Mouse (Mus musculus) heart, embryonic 11.5 days (tissue): ENCODE results near the gene T. TPM values are rescaled to one million over a fixed set of nuclear protein-coding genes. Genes with fewer than 3 reads are reported as not detected.

Experiments used
- ATAC-seq: fragments of 200-750 bp; cut with Nextera tagmentation; replicated peaks from 2 replicates; pipeline ENCODE4 v1.8.0; 2017; ENCODE audit warnings: moderate library complexity; ENCODE audit not compliant: insufficient number of reproducible peaks, low FRiP score, low TSS enrichment
- H3K27ac ChIP-seq: fragments of 300-500 bp; sonication (generic); 2 replicates; pipeline ENCODE4 v1.5.1; 2014; ENCODE audit warnings: mild to moderate bottlenecking, low read depth, low read length
- H3K27me3 ChIP-seq: fragments of 300-500 bp; sonication (generic); 2 replicates; pipeline ENCODE4 v1.6.1; 2014; ENCODE audit warnings: mild to moderate bottlenecking, low read length, mixed read lengths; ENCODE audit not compliant: control insufficient read depth, insufficient read depth
- H3K36me3 ChIP-seq: fragments of 300-500 bp; sonication (generic); 2 replicates; pipeline ENCODE4 v1.6.1; 2014; ENCODE audit warnings: mild to moderate bottlenecking, low read length, moderate library complexity, mixed read lengths; ENCODE audit not compliant: control insufficient read depth, insufficient read depth
- H3K4me1 ChIP-seq: fragments of 300-500 bp; sonication (generic); 2 replicates; pipeline ENCODE4 v1.6.1; 2014; ENCODE audit warnings: low read length; ENCODE audit not compliant: control insufficient read depth, insufficient read depth
- H3K4me2 ChIP-seq: fragments of 300-500 bp; sonication (generic); 2 replicates; pipeline ENCODE4 v1.6.1; 2014; ENCODE audit warnings: mild to moderate bottlenecking, moderate library complexity
- H3K4me3 ChIP-seq: fragments of 300-500 bp; sonication (generic); 2 replicates; pipeline ENCODE4 v1.5.1; 2014; ENCODE audit warnings: low read depth, low read length
- H3K9ac ChIP-seq: fragments of 300-500 bp; sonication (generic); 2 replicates; pipeline ENCODE4 v1.6.1; 2014; ENCODE audit warnings: mild to moderate bottlenecking, low read depth, low read length, moderate library complexity
- H3K9me3 ChIP-seq: fragments of 300-500 bp; sonication (generic); replicated peaks from 2 replicates; pipeline ENCODE4 v1.6.1; 2016; ENCODE audit warnings: low read length; ENCODE audit not compliant: control insufficient read depth
- WGBS: fragments of 180-500 bp; shearing (Covaris S2); extraction: QIAGEN DNeasy Blood & Tissue Kit; methylation state at CpG from one replicate; pipeline ENCODE4 v1.1.7; 2014; ENCODE audit not compliant: insufficient replicate concordance; 5-methylcytosine and 5-hydroxymethylcytosine counted together
- polyA plus RNA-seq: library from polyadenylated mRNA; unstranded; fragments of >200 nt; fragmentation: Nextera tagmentation; extraction: Ambion mirVana; gene quantifications from 2 replicates; pipeline ENCODE4 v1.2.1, GENCODE M21; 2014

The T gene
- polyA plus RNA-seq, 1 experiment from 2014 or later = 0.24 TPM

DNA sequence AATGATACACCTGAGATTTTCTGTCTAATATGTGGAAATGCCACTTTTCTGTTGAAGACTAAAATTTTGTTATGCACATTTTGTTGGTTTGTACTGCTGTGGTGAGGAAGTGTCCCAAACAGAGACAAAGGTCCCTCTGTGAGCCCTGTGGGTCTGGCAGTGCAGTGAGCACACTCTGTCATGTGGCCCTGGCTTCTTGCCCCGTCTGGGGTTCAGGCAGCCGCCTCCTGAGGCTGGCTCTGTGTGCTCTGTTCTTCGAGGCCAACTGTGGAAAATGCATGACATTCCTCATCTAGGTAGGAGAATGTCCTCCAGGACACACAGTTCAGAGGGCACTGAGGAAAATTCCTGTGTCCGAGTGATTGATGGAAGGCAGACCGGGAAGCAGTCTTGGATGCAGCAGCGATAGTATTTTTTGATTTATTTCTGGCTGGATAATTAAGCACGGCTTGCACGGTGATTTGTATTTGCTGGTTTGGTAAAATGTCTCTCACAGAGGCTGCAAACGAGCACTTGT, 13.5 kb downstream of the T start:
- Histone ChIP-seq H3K4me1 (no peaks in the 10 kb centered on the region), H3K27ac (no peak overlapping the region), H3K36me3 (no peaks in the 10 kb centered on the region), H3K4me3 (no peak overlapping the region), H3K27me3 (no peaks in the 10 kb centered on the region), H3K9ac (no peak overlapping the region), H3K9me3 (no peaks in the 10 kb centered on the region), H3K4me2 (no peak overlapping the region)
- 34% methylated on average over 9 of the region's 9 CpGs for WGBS
- ATAC-seq = no peak

DNA sequence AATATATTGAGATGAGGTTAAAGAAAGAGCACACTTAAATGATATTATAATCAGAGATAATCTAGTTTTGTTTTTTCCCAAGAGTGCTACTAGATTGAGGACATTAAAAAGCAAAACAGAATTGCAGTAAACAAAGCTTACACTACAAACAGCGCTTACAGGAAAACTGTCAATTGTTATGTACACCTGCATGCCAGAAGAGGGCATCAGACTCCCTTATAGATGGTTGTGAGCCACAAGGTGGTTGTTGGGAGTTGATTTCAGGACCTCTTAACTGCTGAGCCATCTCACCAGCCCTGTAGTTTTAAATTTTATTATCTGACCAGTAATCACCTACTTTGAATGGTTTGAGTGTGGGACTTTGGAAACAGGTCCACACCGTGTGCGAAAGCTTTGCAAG, 14.1 kb downstream of the T start:
- ATAC-seq = no peak
- Histone ChIP-seq H3K36me3 (no peaks in the 10 kb centered on the region), H3K9ac (no peak overlapping the region), H3K27me3 (no peaks in the 10 kb centered on the region), H3K4me2 (no peak overlapping the region), H3K9me3 (no peaks in the 10 kb centered on the region), H3K4me1 (no peaks in the 10 kb centered on the region), H3K27ac (no peak overlapping the region), H3K4me3 (no peak overlapping the region)
- WGBS = 68% methylated on average over 3 of the region's 3 CpGs

DNA sequence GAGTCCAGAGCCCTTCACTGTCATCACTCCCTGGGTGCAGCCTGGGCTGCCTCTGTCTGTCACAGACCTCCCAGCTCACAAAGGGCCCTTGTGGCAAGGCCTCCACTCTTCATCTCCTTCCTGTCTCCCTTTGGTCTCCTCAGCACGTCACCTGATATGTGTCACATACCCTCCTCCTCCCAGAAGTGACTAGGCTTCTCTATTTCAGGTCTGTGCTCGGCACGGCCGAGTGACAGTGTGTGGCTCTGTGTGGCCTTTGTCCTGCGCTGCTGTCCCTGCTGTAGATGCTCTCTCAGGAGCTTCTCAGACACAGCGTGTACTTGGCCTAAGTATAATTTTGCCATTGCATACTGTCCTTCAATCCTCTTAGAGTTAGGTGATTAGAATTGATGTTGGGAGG, 21.0 kb downstream of the T start:
- no peak overlapping the region for H3K4me2 ChIP-seq
- ATAC-seq = no peak
- peaks cover 2% of the 10 kb centered on the region for H3K27me3 ChIP-seq
- H3K9ac ChIP-seq = no peak overlapping the region
- no peaks in the 10 kb centered on the region for H3K9me3 ChIP-seq
- 31% methylated on average over 6 of the region's 6 CpGs for WGBS
- no peaks in the 10 kb centered on the region for H3K36me3 ChIP-seq
- no peak overlapping the region for H3K27ac ChIP-seq
- no peak overlapping the region for H3K4me3 ChIP-seq
- no peaks in the 10 kb centered on the region for H3K4me1 ChIP-seq

DNA sequence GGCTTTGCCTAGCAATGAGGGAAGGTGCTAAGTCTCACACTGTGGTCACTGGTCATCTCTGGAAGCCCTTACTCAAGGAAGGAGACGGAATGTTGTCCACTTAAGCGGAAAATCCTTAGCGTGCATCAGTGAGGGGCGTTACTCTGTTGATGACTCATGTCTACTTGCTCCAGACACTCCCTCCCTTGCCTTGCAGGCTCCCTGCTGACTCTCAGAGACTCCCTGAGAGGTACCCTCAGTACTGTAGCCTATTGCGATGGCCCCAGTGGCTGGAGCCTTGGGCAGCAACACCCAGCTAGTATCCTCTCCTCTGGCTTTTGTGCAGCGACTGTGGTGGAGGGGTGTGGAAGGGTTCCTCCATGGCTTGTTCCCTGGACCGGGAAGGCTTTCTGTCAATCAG, 21.4 kb downstream of the T start:
- H3K36me3 ChIP-seq = no peaks in the 10 kb centered on the region

DNA sequence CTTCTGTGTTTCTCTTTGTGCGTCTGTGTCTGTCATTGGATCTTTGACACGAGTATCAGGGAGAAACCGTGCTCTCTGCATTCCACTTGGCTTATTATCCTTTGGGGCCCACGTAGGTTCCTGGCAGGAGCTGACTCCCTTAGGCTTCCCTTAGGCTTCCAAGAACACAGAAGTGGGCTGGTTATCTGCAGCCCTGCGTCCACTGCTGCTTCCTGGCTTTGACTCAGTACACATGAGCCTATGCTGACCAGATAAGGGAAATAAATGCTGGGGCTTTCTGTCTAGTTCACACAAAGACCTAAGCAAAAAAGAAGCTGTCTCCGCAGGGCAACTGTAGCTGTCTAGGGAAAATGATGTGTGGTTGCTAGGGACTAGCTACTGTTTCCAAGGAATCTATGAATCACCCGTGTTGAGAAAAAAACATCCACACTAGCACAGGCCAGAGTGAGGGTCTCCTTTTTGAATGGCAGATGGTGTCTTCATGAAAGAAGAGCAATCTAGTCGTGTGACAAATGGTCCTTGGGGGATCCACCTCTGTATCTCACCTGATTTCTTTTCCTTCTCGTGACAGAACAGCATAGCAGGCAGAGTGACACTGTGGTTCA, 22.7 kb downstream of the T start:
- Histone ChIP-seq H3K27me3 (peaks cover 9% of the 10 kb centered on the region), H3K9me3 (no peaks in the 10 kb centered on the region), H3K27ac (no peak overlapping the region), H3K36me3 (no peaks in the 10 kb centered on the region), H3K9ac (no peak overlapping the region), H3K4me3 (no peak overlapping the region), H3K4me2 (no peak overlapping the region), H3K4me1 (no peaks in the 10 kb centered on the region)
- ATAC-seq = no peak
- 27% methylated on average over 9 of the region's 9 CpGs for WGBS

More for the DNA sequence above, 21.4 kb downstream of the T start:
- H3K4me3 ChIP-seq = no peak overlapping the region
- no peak for ATAC-seq
- H3K9ac ChIP-seq = no peak overlapping the region
- H3K27me3 ChIP-seq = peaks cover 6% of the 10 kb centered on the region
- H3K27ac ChIP-seq = no peak overlapping the region
- H3K9me3 ChIP-seq = no peaks in the 10 kb centered on the region
- no peaks in the 10 kb centered on the region for H3K4me1 ChIP-seq
- H3K4me2 ChIP-seq = no peak overlapping the region
- 45% methylated on average over 7 of the region's 7 CpGs for WGBS

DNA sequence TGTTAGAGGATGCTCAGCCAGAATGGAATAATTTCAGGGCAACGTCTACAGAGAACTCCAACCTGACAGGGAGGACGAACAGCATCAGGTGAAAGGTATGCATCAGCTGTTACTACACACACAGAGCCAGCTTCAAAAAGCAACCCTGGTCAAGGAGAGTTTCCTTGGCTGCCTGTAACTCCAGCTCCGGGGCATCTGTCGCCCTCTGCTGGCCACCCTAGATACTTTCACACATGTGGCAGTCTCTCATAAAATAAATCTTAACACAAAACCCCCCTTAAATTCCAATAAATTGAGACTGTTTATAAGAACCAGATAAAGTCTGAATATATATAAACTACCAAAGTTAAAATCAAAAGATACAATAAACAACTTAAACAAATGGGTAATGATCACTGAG, 27.3 kb downstream of the T start:
- ATAC-seq = no peak
- no peak overlapping the region for H3K27ac ChIP-seq
- peaks cover 26% of the 10 kb centered on the region for H3K27me3 ChIP-seq
- WGBS = 5% methylated on average over 4 of the region's 4 CpGs
- no peaks in the 10 kb centered on the region for H3K9me3 ChIP-seq
- H3K36me3 ChIP-seq = no peaks in the 10 kb centered on the region
- H3K4me2 ChIP-seq = no peak overlapping the region
- H3K4me1 ChIP-seq = no peaks in the 10 kb centered on the region
- H3K4me3 ChIP-seq = no peak overlapping the region
- H3K9ac ChIP-seq = no peak overlapping the region

DNA sequence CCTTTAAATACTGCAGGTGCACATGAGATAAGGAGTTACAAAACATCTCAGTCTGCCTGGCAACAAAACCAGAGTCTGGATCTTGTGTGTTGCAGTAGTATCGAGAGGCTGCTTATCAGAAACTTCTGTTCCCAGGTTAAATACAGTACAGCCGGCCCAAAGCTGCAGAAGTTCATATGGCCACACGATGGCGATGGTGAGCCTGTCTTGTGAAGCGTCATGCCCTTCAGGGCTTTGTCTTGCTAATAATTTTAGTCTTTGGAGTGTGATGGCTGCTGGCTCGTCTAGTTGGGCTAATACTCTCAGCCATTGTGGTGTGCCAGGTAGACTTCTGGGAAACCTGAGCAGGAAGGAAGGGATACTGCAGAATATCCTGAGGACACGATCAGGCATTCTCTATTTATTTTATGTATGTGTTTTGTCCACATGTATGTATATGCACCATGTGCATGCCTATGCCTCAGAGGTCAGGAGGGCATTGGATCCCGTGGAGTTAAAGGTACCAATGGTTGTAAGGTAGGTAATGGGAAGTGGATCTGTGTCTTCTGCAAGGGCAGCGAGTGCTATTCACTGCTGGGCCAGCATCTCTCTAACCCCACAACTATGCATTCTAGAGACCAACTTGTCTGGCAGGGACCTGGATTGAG, 29.4 kb downstream of the T start:
- H3K9me3 ChIP-seq = no peaks in the 10 kb centered on the region
- no peaks in the 10 kb centered on the region for H3K4me1 ChIP-seq
- H3K27me3 ChIP-seq = peaks cover 41% of the 10 kb centered on the region
- no peak for ATAC-seq
- 25% methylated on average over 9 of the region's 9 CpGs for WGBS
- no peak overlapping the region for H3K27ac ChIP-seq
- no peak overlapping the region for H3K9ac ChIP-seq
- H3K4me3 ChIP-seq = no peak overlapping the region
- H3K4me2 ChIP-seq = no peak overlapping the region
- no peaks in the 10 kb centered on the region for H3K36me3 ChIP-seq

DNA sequence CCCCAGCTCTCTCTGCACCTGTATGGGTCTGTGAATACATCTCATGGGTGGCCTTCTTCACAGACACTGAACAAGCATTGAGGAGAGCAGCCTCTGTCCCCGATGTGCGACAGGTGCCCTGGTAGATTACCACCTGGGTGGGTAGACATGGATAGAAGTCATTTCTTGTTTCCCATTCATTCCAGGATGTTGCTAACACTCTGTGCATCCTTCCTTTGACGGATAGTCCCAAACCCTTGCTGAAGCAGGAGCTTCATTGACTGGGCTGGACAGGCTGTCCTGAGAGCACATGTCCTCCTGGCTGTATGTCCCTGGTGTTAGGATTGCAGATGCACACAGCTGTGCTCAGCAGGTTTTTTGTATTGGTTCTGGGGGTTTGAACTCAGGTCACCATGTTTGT, 33.5 kb downstream of the T start:
- 81% methylated on average over 3 of the region's 3 CpGs for WGBS
- no peaks in the 10 kb centered on the region for H3K9me3 ChIP-seq
- no peaks in the 10 kb centered on the region for H3K4me1 ChIP-seq
- H3K4me2 ChIP-seq = no peak overlapping the region
- H3K4me3 ChIP-seq = no peak overlapping the region
- peaks cover 46% of the 10 kb centered on the region for H3K27me3 ChIP-seq
- no peaks in the 10 kb centered on the region for H3K36me3 ChIP-seq
- H3K27ac ChIP-seq = no peak overlapping the region
- no peak for ATAC-seq
- no peak overlapping the region for H3K9ac ChIP-seq
